Mouse (Mus musculus) heart, postnatal 0 days (tissue): ENCODE data around the gene Tmem102.

Experiments used
- CTCF ChIP-seq: IDR thresholded peaks from 2 replicates; pipeline ENCODE4 v1.5.1; 2016; ENCODE audit warnings: antibody characterized with exemption, control low read depth, low read depth
- EP300 ChIP-seq: IDR thresholded peaks from 2 replicates; pipeline ENCODE4 v1.6.1; 2016; ENCODE audit warnings: antibody characterized with exemption, low read depth

DNA sequence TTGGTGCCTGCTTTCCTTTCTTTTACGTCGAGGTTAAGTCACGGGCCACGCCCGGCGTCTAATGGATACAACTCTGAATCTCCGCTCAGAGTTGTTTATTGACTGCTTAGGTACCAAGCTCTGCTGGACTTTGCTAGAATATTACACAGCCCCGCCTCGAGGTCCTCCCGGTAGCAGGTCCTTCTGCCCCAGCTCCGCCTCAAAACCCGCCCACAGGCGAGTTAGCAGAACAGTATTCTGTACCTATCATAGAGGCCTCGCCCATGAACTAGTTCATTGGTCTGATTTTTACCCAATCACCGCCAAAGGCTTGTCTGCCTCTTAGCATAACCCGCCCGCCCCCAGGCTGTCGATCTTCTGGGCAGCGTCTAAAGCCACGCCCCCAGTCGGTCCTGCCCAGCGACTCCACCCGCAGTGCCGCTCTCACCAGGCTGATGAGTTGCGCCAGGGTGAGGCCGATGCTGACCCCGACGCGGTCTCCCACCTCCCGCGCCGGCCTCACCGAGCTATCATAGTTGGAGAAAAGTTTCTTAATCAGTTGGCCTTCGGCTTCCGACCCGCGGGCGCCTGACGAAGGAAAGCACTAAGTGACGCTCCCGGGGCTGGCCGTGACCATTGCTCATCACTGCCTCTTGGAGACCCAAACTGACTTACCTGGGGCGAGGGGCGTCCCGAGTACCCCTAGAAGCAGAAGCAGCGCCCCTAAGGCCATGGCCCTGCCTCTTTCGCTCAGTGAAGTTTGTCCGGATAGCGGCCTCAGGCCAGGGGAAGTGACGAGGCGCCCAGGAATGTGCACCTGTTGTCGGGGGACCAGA lies 10.0 kb downstream of the Tmem102 start, which contains the start of gene Chrnb1:
- TF ChIP-seq CTCF (no peak), EP300 (no peak)
